Mouse (Mus musculus): ENCODE measurements around the gene Fbxw8.

The Fbxw8 gene

GRCm38 (mm10) chr5:118044907-118045306 is 110.4 kb downstream of the Fbxw8 start:
- DNase-seq (ENCODE audit: low spot score in 2 of 2) = no peak

- DNase-seq (ENCODE audit: low spot score in 2 of 2) = no peak
Measured at GRCm38 (mm10) chr5:118043761-118044160, 111.5 kb downstream of the Fbxw8 start.

- DNase-seq (ENCODE audit: low spot score in 2 of 2) = no peak
Measured at GRCm38 (mm10) chr5:118042599-118042998, 112.7 kb downstream of the Fbxw8 start.

GRCm38 (mm10) chr5:118039241-118039668 is 116.0 kb downstream of the Fbxw8 start:
- DNase-seq (ENCODE audit: low spot score in 2 of 2) = no peak

GRCm38 (mm10) chr5:118037798-118038484 is 117.3 kb downstream of the Fbxw8 start:
- no peak for DNase-seq (ENCODE audit: low spot score in 2 of 2)

GRCm38 (mm10) chr5:118036888-118037797 is 118.1 kb downstream of the Fbxw8 start:
- no peak for DNase-seq (ENCODE audit: low spot score in 2 of 2)

GRCm38 (mm10) chr5:118035786-118036185 is 119.5 kb downstream of the Fbxw8 start:
- no peak for DNase-seq (ENCODE audit: low spot score in 2 of 2)

GRCm38 (mm10) chr5:118034632-118035031 is 120.6 kb downstream of the Fbxw8 start:
- no peak for DNase-seq (ENCODE audit: low spot score in 2 of 2)

GRCm38 (mm10) chr5:118033740-118034139 is 121.5 kb downstream of the Fbxw8 start:
- DNase-seq (ENCODE audit: low spot score in 2 of 2) = no peak

- no peak for DNase-seq (ENCODE audit: low spot score in 2 of 2)
Measured at GRCm38 (mm10) chr5:118033328-118033727, 121.9 kb downstream of the Fbxw8 start.

GRCm38 (mm10) chr5:118031508-118031907 is 123.8 kb downstream of the Fbxw8 start:
- DNase-seq (ENCODE audit: low spot score in 2 of 2) = no peak

- no peak for DNase-seq (ENCODE audit: low spot score in 2 of 2)
Measured at GRCm38 (mm10) chr5:118031059-118031458, 124.2 kb downstream of the Fbxw8 start.

GRCm38 (mm10) chr5:118030022-118030675 is 125.1 kb downstream of the Fbxw8 start:
- DNase-seq (ENCODE audit: low spot score in 2 of 2) = no peak

- no peak for DNase-seq (ENCODE audit: low spot score in 2 of 2)
Measured at GRCm38 (mm10) chr5:118029420-118029819, 125.8 kb downstream of the Fbxw8 start.

GRCm38 (mm10) chr5:118029035-118029408 is 126.2 kb downstream of the Fbxw8 start:
- no peak for DNase-seq (ENCODE audit: low spot score in 2 of 2)

- no peak for DNase-seq (ENCODE audit: low spot score in 2 of 2)
Measured at GRCm38 (mm10) chr5:118028191-118029034, 126.9 kb downstream of the Fbxw8 start.

GRCm38 (mm10) chr5:118027698-118028190 is 127.5 kb downstream of the Fbxw8 start, which contains the start of gene Tesc:
TSS of gene Tesc (plus strand) at chr5:118027743.
- no peak for DNase-seq (ENCODE audit: low spot score in 2 of 2)

GRCm38 (mm10) chr5:118027101-118027697 is 128.1 kb downstream of the Fbxw8 start:
- no peak for DNase-seq (ENCODE audit: low spot score in 2 of 2)

GRCm38 (mm10) chr5:118026343-118026742 is 128.9 kb downstream of the Fbxw8 start:
- no peak for DNase-seq (ENCODE audit: low spot score in 2 of 2)

GRCm38 (mm10) chr5:118025880-118026279 is 129.4 kb downstream of the Fbxw8 start:
- DNase-seq (ENCODE audit: low spot score in 2 of 2) = no peak

GRCm38 (mm10) chr5:118023053-118023452 is 132.2 kb downstream of the Fbxw8 start:
- no peak for DNase-seq (ENCODE audit: low spot score in 2 of 2)

All from urinary bladder, postnatal 36 days (tissue).